Mouse (Mus musculus) midbrain, embryonic 14.5 days (tissue): ENCODE data around the gene Tnfsf13. TPM values are rescaled to one million over a fixed set of nuclear protein-coding genes. Genes with fewer than 3 reads are reported as not detected.
"Not testable (repeated sequence)": the region's sequence is repeated elsewhere in the genome, so short reads cannot be mapped to it uniquely, and the experiment has no call there.

ENCODE experiments used
- ATAC-seq: fragments of 200-750 bp; cut with Nextera tagmentation; 2 replicates; pipeline ENCODE4 v1.8.0; 2017; ENCODE audit warnings: moderate number of reproducible peaks, moderate library complexity; ENCODE audit not compliant: low FRiP score, low TSS enrichment
- DNase-seq: peaks from one replicate; pipeline ENCODE4 v3.0.0-alpha.2; 2015
- H3K27ac ChIP-seq: fragments of 300-500 bp; sonication (generic); replicated peaks from 2 replicates; pipeline ENCODE4 v1.5.1; 2014; ENCODE audit warnings: mild to moderate bottlenecking, low read depth, low read length, moderate library complexity
- H3K27me3 ChIP-seq: fragments of 300-500 bp; sonication (generic); 2 replicates; pipeline ENCODE4 v1.6.1; 2014; ENCODE audit warnings: low read length, control low read depth, mixed read lengths; ENCODE audit not compliant: control insufficient read depth, insufficient read depth
- H3K36me3 ChIP-seq: fragments of 300-500 bp; sonication (generic); 2 replicates; pipeline ENCODE4 v1.6.1; 2014; ENCODE audit warnings: low read length, control low read depth; ENCODE audit not compliant: control insufficient read depth, insufficient read depth
- H3K4me1 ChIP-seq: fragments of 300-500 bp; sonication (generic); 2 replicates; pipeline ENCODE4 v1.6.1; 2014; ENCODE audit warnings: mild to moderate bottlenecking, antibody characterized with exemption, low read length, control low read depth; ENCODE audit not compliant: control insufficient read depth, insufficient read depth
- H3K4me2 ChIP-seq: fragments of 300-500 bp; sonication (generic); 2 replicates; pipeline ENCODE4 v1.6.1; 2014; ENCODE audit warnings: mild to moderate bottlenecking, low read length, moderate library complexity
- H3K4me3 ChIP-seq: fragments of 300-500 bp; sonication (generic); replicated peaks from 2 replicates; pipeline ENCODE4 v1.5.1; 2014; ENCODE audit warnings: low read depth, low read length
- H3K9ac ChIP-seq: fragments of 300-500 bp; sonication (generic); replicated peaks from 2 replicates; pipeline ENCODE4 v1.6.1; 2014; ENCODE audit warnings: mild to moderate bottlenecking, low read length, moderate library complexity
- H3K9me3 ChIP-seq: fragments of 300-500 bp; sonication (generic); 2 replicates; pipeline ENCODE4 v1.6.1; 2016; ENCODE audit warnings: low read length, control low read depth, mixed read lengths; ENCODE audit not compliant: control insufficient read depth
- WGBS: fragments of 180-500 bp; shearing (Covaris S2); extraction: QIAGEN DNeasy Blood & Tissue Kit; methylation state at CpG from one replicate; pipeline ENCODE4 v1.1.7; 2014; 5-methylcytosine and 5-hydroxymethylcytosine counted together
- polyA plus RNA-seq: library from polyadenylated mRNA; unstranded; fragments of >200 nt; fragmentation: Nextera tagmentation; extraction: Ambion mirVana; gene quantifications from 2 replicates; pipeline ENCODE4 v1.2.1, GENCODE M21; 2014

Tnfsf13 gene
- polyA plus RNA-seq, 1 experiment from 2014 or later = 0.25 TPM

DNA sequence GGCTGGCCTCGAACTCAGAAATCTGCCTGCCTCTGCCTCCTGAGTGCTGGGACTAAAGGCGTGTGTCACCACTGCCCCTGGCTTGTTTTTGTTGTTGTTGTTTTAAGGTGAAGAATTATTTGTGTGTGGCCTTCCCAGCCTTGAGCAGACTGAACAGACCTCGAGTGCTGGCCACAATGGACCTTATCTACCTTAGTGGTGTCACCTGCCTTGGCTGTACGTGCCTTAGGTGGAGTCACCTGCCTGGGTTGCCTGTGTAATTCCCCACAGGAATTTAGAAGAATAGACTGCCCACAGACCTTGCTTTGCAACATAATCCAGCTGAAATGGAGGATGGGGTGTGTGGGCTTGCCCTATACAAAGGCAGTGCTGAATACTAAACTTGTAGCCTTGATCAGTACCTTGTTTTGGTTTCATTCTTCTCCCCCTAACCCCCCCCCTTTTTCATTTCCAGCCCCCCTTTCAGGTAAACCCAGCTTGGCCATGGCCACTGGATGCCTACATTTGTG is 22.3 kb upstream of the Tnfsf13 start:
- no peak overlapping the region for H3K9ac ChIP-seq
- no peaks in the 10 kb centered on the region for H3K36me3 ChIP-seq
- 84% methylated on average over 4 of the region's 4 CpGs for WGBS
- no peak overlapping the region for H3K4me2 ChIP-seq
- no peak overlapping the region for H3K4me3 ChIP-seq
- H3K4me1 ChIP-seq = no peaks in the 10 kb centered on the region
- no peak overlapping the region for H3K27ac ChIP-seq
- no peaks in the 10 kb centered on the region for H3K27me3 ChIP-seq
- H3K9me3 ChIP-seq = no peaks in the 10 kb centered on the region
- no peak for ATAC-seq
- DNase-seq = no peak

DNA sequence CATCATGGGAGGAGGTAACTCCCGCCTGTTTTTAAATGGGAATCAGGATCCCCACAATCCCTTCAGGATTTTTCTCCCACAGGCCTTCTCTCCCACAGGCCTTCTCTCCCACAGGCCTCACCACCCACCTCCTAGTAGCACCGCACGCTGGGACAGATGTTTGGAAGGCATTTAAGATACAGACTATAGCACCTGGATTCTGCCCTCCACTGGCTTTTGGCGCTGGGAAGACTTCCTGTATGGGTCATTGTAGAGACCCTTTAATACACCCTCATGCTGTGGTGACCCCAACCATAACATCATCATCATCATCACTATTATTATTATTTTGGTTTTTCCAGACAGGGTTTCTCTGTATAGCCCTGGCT is 21.9 kb upstream of the Tnfsf13 start:
- H3K27me3 ChIP-seq = no peaks in the 10 kb centered on the region
- ATAC-seq (no peak), DNase-seq (no peak)
- 90% methylated on average over 4 of the region's 4 CpGs for WGBS
- H3K27ac ChIP-seq = no peak overlapping the region
- no peak overlapping the region for H3K4me3 ChIP-seq
- H3K4me2 ChIP-seq = no peak overlapping the region
- H3K36me3 ChIP-seq = no peaks in the 10 kb centered on the region
- no peaks in the 10 kb centered on the region for H3K9me3 ChIP-seq
- no peak overlapping the region for H3K9ac ChIP-seq
- no peaks in the 10 kb centered on the region for H3K4me1 ChIP-seq

DNA sequence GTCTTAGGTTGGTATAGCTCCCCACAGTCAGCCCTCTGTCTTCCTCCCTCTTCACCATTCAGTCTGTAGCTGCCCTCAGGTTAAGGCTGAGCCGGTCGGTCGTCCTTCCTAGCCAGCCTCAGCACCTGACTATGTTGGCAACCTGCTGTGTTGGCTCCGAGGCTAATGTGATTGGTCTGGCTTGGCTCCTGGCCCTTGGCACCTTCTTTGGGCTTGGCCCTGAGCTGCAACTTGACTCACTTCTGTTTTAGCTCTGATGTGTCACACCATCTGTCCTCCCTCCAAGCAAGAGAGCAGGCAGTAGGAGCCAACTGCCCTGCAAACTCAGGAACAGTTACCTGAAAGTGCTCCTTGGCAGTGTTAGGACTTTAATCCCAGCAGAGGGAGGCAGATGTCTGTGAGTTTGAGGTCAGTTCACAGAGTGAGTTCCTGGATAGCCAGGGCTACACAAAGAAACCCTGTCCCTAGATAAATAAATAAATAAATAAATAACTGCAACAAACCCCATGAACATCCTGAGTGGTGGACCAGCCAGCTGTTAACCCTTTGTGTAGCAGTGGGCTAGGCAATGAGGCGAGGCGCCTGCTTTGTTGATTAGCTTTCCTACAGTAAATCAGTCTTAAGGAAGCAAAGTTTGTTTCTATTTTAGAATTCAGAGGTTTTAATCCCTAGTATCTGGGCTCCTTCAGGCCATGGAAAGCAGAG is 21.3 kb upstream of the Tnfsf13 start:
- ATAC-seq = no peak
- DNase-seq = no peak
- no peak overlapping the region for H3K27ac ChIP-seq

DNA sequence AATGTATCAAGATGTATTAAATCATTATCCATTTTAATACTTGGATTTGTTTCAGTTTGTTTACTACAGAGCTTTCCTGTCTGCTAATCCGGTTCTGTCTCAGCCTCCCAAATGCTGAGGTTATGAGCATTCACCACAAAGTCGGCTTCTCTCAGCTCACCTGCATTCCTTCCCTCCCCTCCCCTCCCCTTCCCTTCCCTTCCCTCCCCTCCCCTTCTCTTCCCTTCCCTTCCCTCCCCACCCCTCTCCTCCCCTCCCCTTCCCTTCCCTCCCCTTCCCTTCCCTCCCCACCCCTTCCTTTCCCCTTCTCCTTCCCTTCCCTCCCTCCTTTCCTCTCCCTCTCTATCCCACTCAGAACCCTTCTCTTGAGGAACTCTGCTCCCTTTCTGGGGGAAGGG is 19.0 kb upstream of the Tnfsf13 start:
- no peak overlapping the region for H3K4me3 ChIP-seq
- no peaks in the 10 kb centered on the region for H3K9me3 ChIP-seq
- ATAC-seq (no peak), DNase-seq (no peak)
- no peaks in the 10 kb centered on the region for H3K36me3 ChIP-seq
- WGBS = 57% methylated on average over 2 of the region's 2 CpGs
- no peak overlapping the region for H3K4me2 ChIP-seq
- no peaks in the 10 kb centered on the region for H3K4me1 ChIP-seq
- H3K27ac ChIP-seq = no peak overlapping the region
- no peak overlapping the region for H3K9ac ChIP-seq
- no peaks in the 10 kb centered on the region for H3K27me3 ChIP-seq

More for the DNA sequence above, 21.3 kb upstream of the Tnfsf13 start:
- H3K4me2 ChIP-seq = no peak overlapping the region
- no peaks in the 10 kb centered on the region for H3K4me1 ChIP-seq
- H3K36me3 ChIP-seq = no peaks in the 10 kb centered on the region
- H3K27me3 ChIP-seq = no peaks in the 10 kb centered on the region
- no peak overlapping the region for H3K4me3 ChIP-seq
- no peak overlapping the region for H3K9ac ChIP-seq
- WGBS = 48% methylated on average over 6 of the region's 6 CpGs
- no peaks in the 10 kb centered on the region for H3K9me3 ChIP-seq

DNA sequence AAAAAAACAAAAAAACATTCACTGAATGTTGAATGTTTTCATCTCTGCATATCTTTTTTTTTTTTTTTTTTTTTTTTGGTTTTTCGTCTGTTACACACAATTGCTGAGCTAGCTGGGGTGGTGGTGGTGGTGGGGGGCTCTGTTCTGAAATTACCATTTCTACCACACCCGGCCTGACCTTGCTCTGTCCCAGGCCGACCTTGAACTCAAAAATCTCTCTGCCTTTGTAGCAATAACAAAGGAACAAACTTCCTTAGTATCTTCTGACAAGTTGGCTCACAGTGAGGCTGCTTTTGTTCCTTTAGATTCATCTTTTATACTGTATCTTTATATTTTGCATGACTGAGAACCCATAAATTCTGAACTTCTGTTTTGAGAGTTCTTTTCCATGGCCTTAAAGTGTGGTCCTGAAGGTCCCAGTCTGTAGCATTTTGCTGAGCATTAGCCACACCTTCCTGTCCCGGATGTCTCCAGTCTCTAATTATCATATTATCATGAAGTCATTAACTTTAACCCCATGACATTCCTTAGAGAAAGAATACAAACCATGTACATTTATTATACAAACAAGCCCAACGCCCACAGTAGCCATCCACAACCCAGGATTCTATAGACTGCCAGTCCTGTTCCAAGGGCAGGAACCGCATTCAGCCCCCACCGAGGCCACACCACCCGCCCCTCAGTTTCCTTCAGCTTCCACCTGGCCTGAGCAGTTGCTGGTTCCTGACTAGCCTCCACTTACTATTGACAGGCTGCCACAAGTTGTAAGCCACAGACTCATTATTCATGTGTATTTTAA is 18.4 kb upstream of the Tnfsf13 start:
- H3K9me3 ChIP-seq = no peaks in the 10 kb centered on the region
- no peaks in the 10 kb centered on the region for H3K27me3 ChIP-seq
- no peak overlapping the region for H3K9ac ChIP-seq
- no peaks in the 10 kb centered on the region for H3K36me3 ChIP-seq
- no peak overlapping the region for H3K4me2 ChIP-seq
- H3K27ac ChIP-seq = no peak overlapping the region
- DNase-seq = no peak
- no peak for ATAC-seq
- no peaks in the 10 kb centered on the region for H3K4me1 ChIP-seq
- no peak overlapping the region for H3K4me3 ChIP-seq
- 74% methylated on average over 8 of the region's 8 CpGs for WGBS

DNA sequence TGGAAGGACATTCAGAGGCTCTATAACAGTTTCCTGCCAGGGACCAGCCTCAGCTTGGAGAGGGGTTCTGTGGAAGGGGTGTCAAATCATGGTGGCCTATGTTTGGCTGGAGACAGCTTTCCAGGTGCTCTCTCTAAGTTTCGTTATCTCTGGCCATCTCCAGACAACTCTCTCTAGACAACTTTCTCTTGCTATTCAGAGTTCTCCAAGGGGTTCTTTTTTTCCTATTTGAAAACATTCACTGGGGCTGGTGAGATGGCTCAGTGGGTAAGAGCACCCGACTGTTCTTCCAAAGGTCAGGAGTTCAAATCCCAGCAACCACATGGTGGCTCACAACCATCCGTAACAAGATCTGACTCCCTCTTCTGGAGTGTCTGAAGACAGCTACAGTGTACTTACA is 17.8 kb upstream of the Tnfsf13 start:
- H3K36me3 ChIP-seq, H3K4me2 ChIP-seq, DNase-seq, ATAC-seq, H3K4me3 ChIP-seq, H3K4me1 ChIP-seq, H3K27ac ChIP-seq, H3K9ac ChIP-seq, H3K27me3 ChIP-seq, H3K9me3 ChIP-seq: not testable (repeated sequence)
- WGBS = 85% methylated on average over 2 of the region's 3 CpGs

DNA sequence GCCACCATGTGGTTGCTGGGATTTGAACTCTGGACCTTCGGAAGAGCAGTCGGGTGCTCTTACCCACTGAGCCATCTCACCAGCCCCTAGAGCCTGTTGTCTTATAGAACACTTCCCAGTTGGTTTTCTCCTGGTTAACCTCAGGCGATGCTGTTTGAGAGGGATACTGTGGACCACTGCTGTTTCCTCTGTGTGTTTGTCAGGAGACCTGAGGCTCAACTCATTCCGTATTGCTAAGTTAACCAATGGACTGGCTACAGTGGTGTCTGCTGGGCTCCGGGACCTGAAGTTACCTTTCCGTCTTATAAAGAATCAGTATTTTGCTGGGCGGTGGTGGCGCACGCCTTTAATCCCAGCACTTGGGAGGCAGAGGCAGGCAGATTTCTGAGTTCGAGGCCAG is 17.3 kb upstream of the Tnfsf13 start:
- not testable (repeated sequence) for ATAC-seq, H3K36me3 ChIP-seq, H3K9me3 ChIP-seq, H3K9ac ChIP-seq, DNase-seq, H3K27me3 ChIP-seq, H3K4me1 ChIP-seq, H3K27ac ChIP-seq, H3K4me3 ChIP-seq, H3K4me2 ChIP-seq
- WGBS = 91% methylated on average over 10 of the region's 10 CpGs

DNA sequence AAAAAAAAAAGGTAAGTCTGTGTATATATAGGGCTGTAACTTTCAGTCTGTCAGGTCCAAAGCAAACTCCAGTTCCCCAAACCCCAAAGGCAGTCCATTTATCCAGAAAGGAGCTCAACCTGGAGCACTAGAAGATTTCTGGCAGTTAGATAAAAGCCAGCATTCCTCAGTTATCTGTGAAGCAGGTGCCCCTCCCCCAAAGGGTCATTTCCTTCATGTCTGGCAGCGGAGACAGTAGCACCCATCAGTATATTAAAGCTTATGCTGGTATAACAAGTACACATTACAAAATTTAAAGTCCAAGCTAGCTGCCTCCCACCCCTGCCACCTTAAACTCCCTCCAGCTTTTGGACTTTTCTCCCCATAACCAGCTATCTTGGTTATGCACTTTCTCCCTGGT is 14.0 kb upstream of the Tnfsf13 start:
- Histone ChIP-seq H3K4me3 (no peak overlapping the region), H3K27me3 (no peaks in the 10 kb centered on the region), H3K4me1 (peaks cover 8% of the 10 kb centered on the region), H3K27ac (no peak overlapping the region), H3K9ac (0 out of 2 replicates have a peak overlapping the region, but pooled peaks have one; percentile 27), H3K4me2 (no peak overlapping the region), H3K36me3 (no peaks in the 10 kb centered on the region), H3K9me3 (no peaks in the 10 kb centered on the region; the same call in 1 of the 2 replicates)
- WGBS = 86% methylated on average over 1 of the region's 1 CpGs
- DNase-seq = no peak
- ATAC-seq = no peak

DNA sequence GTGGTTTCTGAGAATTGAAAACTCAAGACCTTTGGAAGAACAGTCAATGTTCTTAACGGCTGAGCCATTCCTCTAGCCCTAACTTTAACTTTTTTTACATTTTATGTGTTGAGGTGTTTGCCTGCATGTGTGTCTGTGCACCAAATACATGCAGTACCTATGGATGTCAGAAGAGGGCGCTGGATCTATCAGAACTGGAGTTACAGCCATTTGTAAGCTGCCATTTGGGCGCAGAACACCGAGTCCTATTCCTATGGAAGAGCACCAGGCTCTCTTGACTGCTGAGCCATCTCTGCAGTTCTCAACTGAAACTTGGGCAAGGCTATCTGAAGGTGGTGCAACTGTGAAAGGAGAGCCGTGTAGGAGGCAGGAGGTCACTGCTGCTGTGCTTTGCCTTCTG is 13.0 kb upstream of the Tnfsf13 start:
- no peaks in the 10 kb centered on the region for H3K27me3 ChIP-seq
- no peak overlapping the region for H3K4me3 ChIP-seq
- H3K27ac ChIP-seq = no peak overlapping the region
- WGBS = 75% methylated on average over 5 of the region's 5 CpGs
- no peaks in the 10 kb centered on the region for H3K36me3 ChIP-seq
- no peak for ATAC-seq
- H3K9me3 ChIP-seq = no peaks in the 10 kb centered on the region; the same call in 1 of the 2 replicates
- no peak for DNase-seq
- no peak overlapping the region for H3K4me2 ChIP-seq
- peaks cover 8% of the 10 kb centered on the region for H3K4me1 ChIP-seq
- H3K9ac ChIP-seq = no peak overlapping the region
